In the genomic region with DNA sequence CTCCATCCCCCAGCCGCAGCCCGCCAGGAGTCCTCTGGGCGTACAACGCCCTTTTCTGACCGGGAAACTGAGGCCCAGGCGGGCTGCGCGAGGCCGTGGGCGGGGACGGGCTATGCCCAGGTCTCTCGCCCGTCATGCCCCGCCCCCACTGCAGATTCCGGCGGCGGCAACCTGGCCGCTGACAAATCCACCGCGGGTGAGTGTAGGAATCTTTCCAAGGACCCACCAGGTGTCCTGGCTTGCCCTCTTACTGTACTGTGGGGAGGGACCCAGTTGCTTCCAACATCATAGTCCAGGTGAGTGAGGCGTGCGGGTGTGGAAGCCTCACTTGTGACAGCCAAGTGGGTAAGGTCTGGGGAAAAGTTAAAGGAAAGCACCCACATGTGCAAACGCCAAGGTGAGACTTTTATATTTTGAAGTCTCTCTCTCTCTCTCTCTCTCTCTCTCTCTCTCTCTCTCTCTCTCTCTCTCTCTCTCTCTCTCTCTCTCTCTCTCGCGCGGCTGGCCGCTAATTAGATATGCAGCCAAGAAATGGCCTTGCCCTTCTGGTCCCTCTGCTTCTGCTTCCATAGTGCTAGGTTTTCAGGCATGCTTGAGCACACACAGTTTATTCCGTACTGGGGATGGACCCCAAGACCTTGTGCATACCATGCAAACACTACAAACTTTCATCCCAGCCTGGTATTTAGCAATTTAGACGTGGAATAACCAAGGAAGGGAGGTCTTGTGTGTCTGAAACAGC, we compare ENCODE assay signal across 7 mouse cellular contexts. TPM values are rescaled to one million over a fixed set of nuclear protein-coding genes. Genes with fewer than 3 reads are reported as not detected.
DNase-seq lines count a peak whose midpoint lies in the region; ATAC-seq and TF ChIP-seq lines count a peak whose summit lies in the region.

No protein-coding gene starts in this region.

- peak; percentile 82 for ATAC-seq in erythroid progenitor cell, adult 5-6 weeks (replicated peaks; ENCODE audit: low FRiP score, poor library complexity, severe bottlenecking)
- ATAC-seq in hematopoietic stem cell, adult 5-6 weeks (replicated peaks in 1 of 2; ENCODE audit: insufficient read depth in 1 of 2, low FRiP score in 2 of 2, low TSS enrichment in 1 of 2, low read depth in 1 of 2, poor library complexity in 2 of 2, severe bottlenecking in 2 of 2): peak; percentile 10 to 21; a peak in 2 of 4 replicates
- peak; percentile 51 for ATAC-seq in megakaryocyte, adult 5-6 weeks (ENCODE audit: poor library complexity, severe bottlenecking)

- TF ChIP-seq CTCF in brain, embryonic 14.5 days (IDR thresholded peaks at IDR 0.05; ENCODE audit: borderline replicate concordance, extremely low read depth, insufficient read depth, insufficient read length): no peak
- TF ChIP-seq CTCF in spleen, adult 2 months (IDR thresholded peaks at IDR 0.05; ENCODE audit: extremely low read depth, insufficient read depth, insufficient read length, insufficient replicate concordance): no peak

- intact Hi-C loops in left cerebral cortex, postnatal 10 days (cut with DNase I): loop anchor here (10.0 kb wide), 1 partner anchor 51 kb away; no protein-coding TSS in a partner anchor

- peak overlapping the region; percentile 73 for H3K27ac ChIP-seq in spleen, adult 2 months (ENCODE audit: insufficient read depth, low read length)

- peaks cover 6% of the 10 kb centered on the region; the same call in 1 of the 2 replicates for H3K4me1 ChIP-seq in spleen, adult 2 months (ENCODE audit: control insufficient read depth, insufficient read depth, insufficient read length)

- no peaks in the 10 kb centered on the region for H3K27me3 ChIP-seq in spleen, adult 2 months (ENCODE audit: control insufficient read depth, insufficient read depth, low read length)

- H3K36me3 ChIP-seq in spleen, adult 2 months (ENCODE audit: control insufficient read depth, insufficient read depth, low read length): peaks cover 19% of the 10 kb centered on the region

- TF ChIP-seq POLR2A in brain, embryonic 14.5 days (IDR thresholded peaks at IDR 0.05; ENCODE audit: borderline replicate concordance, extremely low read depth, insufficient read depth, insufficient read length, poor library complexity, severe bottlenecking): no peak
- TF ChIP-seq POLR2A in spleen, adult 2 months (IDR thresholded peaks at IDR 0.05; ENCODE audit: low read depth, low read length): no peak

- WGBS in spleen, adult 2 months: 1% methylated on average over 29 of the region's 29 CpGs

- peak overlapping the region; percentile 79 for H3K4me3 ChIP-seq in spleen, adult 2 months (ENCODE audit: extremely low read depth, insufficient read depth, insufficient read length)

- peak; percentile 35 for DNase-seq in MN1 (ENCODE audit: low spot score)
- DNase-seq in brain, embryonic 14.5 days (ENCODE audit: low read depth): peak; percentile 31
- peak; percentile 33 to 82 for DNase-seq in left cerebral cortex, postnatal 10 days (ENCODE audit: extremely low spot score in 1 of 2, low spot score in 2 of 2)
- DNase-seq in spleen, adult 2 months (ENCODE audit: low read depth in 1 of 2, low spot score in 2 of 2): peak in 1 of 2 experiments; percentile 64

RNA-seq across cellular contexts. Expression of a gene that starts 0.6 kb away (rescaled TPM):
- 14.1 and 16.1 TPM in 2 replicates for polyA plus RNA-seq in brain, embryonic 14.5 days (2012; rRNA removed)
- 0.42 and 0.72 TPM in 2 replicates for total RNA-seq in erythroid progenitor cell, adult 5-6 weeks (2015; ENCODE audit: low replicate concordance)
- total RNA-seq in erythroid progenitor cell, adult 5-6 weeks (2017; ENCODE audit: low replicate concordance): 1.4 and 1.7 TPM in 2 replicates
- 6.9 and 10.6 TPM in 2 replicates for total RNA-seq in hematopoietic stem cell, adult 5-6 weeks (2017)
- total RNA-seq in left cerebral cortex, postnatal 10 days (2021): 10 to 100 TPM; 15.3 to 16.7 TPM
- 2.3 and 2.4 TPM in 2 replicates for total RNA-seq in megakaryocyte, adult 5-6 weeks (2015)
- 4.7 and 5.1 TPM in 2 replicates for total RNA-seq in megakaryocyte, adult 5-6 weeks (2017)
- 3.7 and 4.7 TPM in 2 replicates for polyA plus RNA-seq in spleen, adult 2 months (2012; rRNA removed)

RNA-seq across cellular contexts. Expression of a gene that starts 11.4 kb away (rescaled TPM):
- 14.2 and 16.5 TPM in 2 replicates for polyA plus RNA-seq in brain, embryonic 14.5 days (2012; rRNA removed)
- 0.72 and 5.9 TPM in 2 replicates for total RNA-seq in erythroid progenitor cell, adult 5-6 weeks (2015; ENCODE audit: low replicate concordance)
- 0.39 and 0.68 TPM in 2 replicates for total RNA-seq in erythroid progenitor cell, adult 5-6 weeks (2017; ENCODE audit: low replicate concordance)
- 3.7 and 6.4 TPM in 2 replicates for total RNA-seq in hematopoietic stem cell, adult 5-6 weeks (2017)
- total RNA-seq in left cerebral cortex, postnatal 10 days (2021): 1 to 10 TPM; 6.5 to 8.0 TPM
- 1.7 and 1.8 TPM in 2 replicates for total RNA-seq in megakaryocyte, adult 5-6 weeks (2015)
- total RNA-seq in megakaryocyte, adult 5-6 weeks (2017): 0.92 and 2.2 TPM in 2 replicates
- polyA plus RNA-seq in spleen, adult 2 months (2012; rRNA removed): 4.1 and 5.1 TPM in 2 replicates

RNA-seq across cellular contexts. Expression of a gene that starts 31.7 kb away (rescaled TPM):
- 0.75 and 1.9 TPM in 2 replicates for polyA plus RNA-seq in brain, embryonic 14.5 days (2012; rRNA removed)
- not detected in 2 replicates for total RNA-seq in erythroid progenitor cell, adult 5-6 weeks (2015; ENCODE audit: low replicate concordance)
- not detected in 2 replicates for total RNA-seq in erythroid progenitor cell, adult 5-6 weeks (2017; ENCODE audit: low replicate concordance)
- total RNA-seq in hematopoietic stem cell, adult 5-6 weeks (2017): not detected in 2 replicates
- total RNA-seq in left cerebral cortex, postnatal 10 days (2021): under 1 TPM in 1 of 2 experiments, not detected in 1; 0.20 TPM
- total RNA-seq in megakaryocyte, adult 5-6 weeks (2015): not detected in 2 replicates
- not detected in 2 replicates for total RNA-seq in megakaryocyte, adult 5-6 weeks (2017)
- polyA plus RNA-seq in spleen, adult 2 months (2012; rRNA removed): 0.21 TPM in 2 replicates

RNA-seq across cellular contexts. Expression of a gene that starts 32.6 kb away (rescaled TPM):
- 585 and 651 TPM in 2 replicates for polyA plus RNA-seq in brain, embryonic 14.5 days (2012; rRNA removed)
- 194 and 220 TPM in 2 replicates for total RNA-seq in erythroid progenitor cell, adult 5-6 weeks (2015; ENCODE audit: low replicate concordance)
- total RNA-seq in erythroid progenitor cell, adult 5-6 weeks (2017; ENCODE audit: low replicate concordance): 137 and 141 TPM in 2 replicates
- total RNA-seq in hematopoietic stem cell, adult 5-6 weeks (2017): 478 and 595 TPM in 2 replicates
- 100 to 1,000 TPM; 252 to 265 TPM for total RNA-seq in left cerebral cortex, postnatal 10 days (2021)
- 137 and 186 TPM in 2 replicates for total RNA-seq in megakaryocyte, adult 5-6 weeks (2015)
- 207 and 222 TPM in 2 replicates for total RNA-seq in megakaryocyte, adult 5-6 weeks (2017)
- 272 TPM in 2 replicates for polyA plus RNA-seq in spleen, adult 2 months (2012; rRNA removed)

RNA-seq across cellular contexts. Expression of a gene that starts 39.1 kb away (rescaled TPM):
- polyA plus RNA-seq in brain, embryonic 14.5 days (2012; rRNA removed): 2.6 and 3.3 TPM in 2 replicates
- 0.42 TPM in 1 of 2 replicates, not detected in the other for total RNA-seq in erythroid progenitor cell, adult 5-6 weeks (2015; ENCODE audit: low replicate concordance)
- total RNA-seq in erythroid progenitor cell, adult 5-6 weeks (2017; ENCODE audit: low replicate concordance): 0.51 TPM in 1 of 2 replicates, not detected in the other
- 0.50 and 1.2 TPM in 2 replicates for total RNA-seq in hematopoietic stem cell, adult 5-6 weeks (2017)
- total RNA-seq in left cerebral cortex, postnatal 10 days (2021): 1 to 10 TPM; 1.3 to 1.6 TPM
- 0.07 and 0.14 TPM in 2 replicates for total RNA-seq in megakaryocyte, adult 5-6 weeks (2015)
- 0.04 and 0.15 TPM in 2 replicates for total RNA-seq in megakaryocyte, adult 5-6 weeks (2017)
- polyA plus RNA-seq in spleen, adult 2 months (2012; rRNA removed): 0.21 and 0.31 TPM in 2 replicates

Comparison
In these comparisons a context has a peak if more than half of its experiments do, and no peak if none do; other contexts are left out.
1. ATAC-seq: peak in every context shown above with its lines; median percentile 82 in erythroid progenitor cell, adult 5-6 weeks; 51 in megakaryocyte, adult 5-6 weeks; 16 in hematopoietic stem cell, adult 5-6 weeks.